7 mouse cellular contexts compared by ENCODE assay signal in genomic region chr17:34313393-34313792, GRCm38 (mm10). TPM values are rescaled to one million over a fixed set of nuclear protein-coding genes. Genes with fewer than 3 reads are reported as not detected.
DNase-seq lines count a peak whose midpoint lies in the region; ATAC-seq and TF ChIP-seq lines count a peak whose summit lies in the region.

No protein-coding gene starts in this region.

- no peak overlapping the region for H3K4me3 ChIP-seq in CH12.LX (replicated peaks in 1 of 3; ENCODE audit: low read depth in 2 of 3, low read length in 2 of 3, poor library complexity in 1 of 3)
- H3K4me3 ChIP-seq in heart, adult 2 months: no peak overlapping the region
- H3K4me3 ChIP-seq in small intestine, adult 2 months (ENCODE audit: low read depth, low read length): no peak overlapping the region

- H3K9me3 ChIP-seq in CH12.LX (replicated peaks; ENCODE audit: low read length): peaks cover 11% of the 10 kb centered on the region

- peaks cover 3% of the 10 kb centered on the region; the same call in 1 of the 2 replicates for H3K79me2 ChIP-seq in CH12.LX (replicated peaks; ENCODE audit: control insufficient read depth, extremely low read depth, insufficient read depth, poor library complexity, severe bottlenecking)
- no peaks in the 10 kb centered on the region for H3K79me2 ChIP-seq in heart, adult 2 months (replicated peaks; ENCODE audit: control insufficient read depth, insufficient read depth, low read length)

- no peak overlapping the region for H3K27ac ChIP-seq in CH12.LX (ENCODE audit: insufficient read depth, low read depth)
- no peak overlapping the region for H3K27ac ChIP-seq in heart, adult 2 months
- no peak overlapping the region for H3K27ac ChIP-seq in small intestine, adult 2 months (ENCODE audit: insufficient read depth, low read depth, low read length)

- H3K36me3 ChIP-seq in CH12.LX (replicated peaks in 1 of 2; ENCODE audit: control insufficient read depth in 1 of 2, insufficient read depth in 1 of 2, low read length in 1 of 2): peaks cover 51 to 71% of the 10 kb centered on the region in 2 experiments
- no peaks in the 10 kb centered on the region for H3K36me3 ChIP-seq in heart, adult 2 months (ENCODE audit: control insufficient read depth, insufficient read depth, low read length)
- H3K36me3 ChIP-seq in small intestine, adult 2 months (ENCODE audit: control insufficient read depth, insufficient read depth, low read length): peaks cover 25% of the 10 kb centered on the region

- in situ Hi-C loops in CH12.LX (cut with MboI; ENCODE audit: low pct_ligation_motif_present, low pct_unique_long_range_greater_than_20kb, low sequenced_read_pairs): no loop called here

- H3K4me1 ChIP-seq in CH12.LX (ENCODE audit: control insufficient read depth in 1 of 2, insufficient read depth in 2 of 2): peaks cover 6 to 50% of the 10 kb centered on the region in 2 experiments
- H3K4me1 ChIP-seq in heart, adult 2 months (ENCODE audit: control insufficient read depth, insufficient read depth, low read length): 0 out of 2 replicates have a peak, but pooled peaks cover 1% of the 10 kb centered on the region
- H3K4me1 ChIP-seq in small intestine, adult 2 months (ENCODE audit: control insufficient read depth, insufficient read depth, insufficient read length, low read length): peaks cover 3% of the 10 kb centered on the region

- no peak overlapping the region for H3K4me2 ChIP-seq in CH12.LX (ENCODE audit: insufficient read depth, low read depth, poor library complexity, severe bottlenecking)

- peak; percentile 84 for DNase-seq in CH12.LX (ENCODE audit: extremely low read depth)
- DNase-seq in heart, adult 2 months: peak; percentile 71 to 81
- DNase-seq in layer of hippocampus, adult 9-11 months: peak; percentile 65
- DNase-seq in lung, postnatal 4 days: peak; percentile 74 to 87

- TF ChIP-seq EP300 in CH12.LX (IDR thresholded peaks at IDR 0.05; ENCODE audit: low read length): no peak
- TF ChIP-seq EP300 in heart, adult 2 months (IDR thresholded peaks at IDR 0.05; ENCODE audit: insufficient read depth, low read depth, low read length): 0 out of 2 replicates have a peak, but pooled peaks have one; percentile 60

- peak; percentile 77 for TF ChIP-seq RAD21 in CH12.LX (IDR thresholded peaks at IDR 0.05; ENCODE audit: low read depth, low read length)

- peak; percentile 60 to 89 for TF ChIP-seq CTCF in CH12.LX (conservative IDR thresholded peaks at IDR 0.05 in 1 of 2, IDR thresholded peaks at IDR 0.05 in 1 of 2; ENCODE audit: low read depth in 2 of 2, low read length in 2 of 2)
- peak; percentile 97; the same call in 1 of the 2 replicates for TF ChIP-seq CTCF in heart, adult 2 months (IDR thresholded peaks at IDR 0.05)
- peak; percentile 92 for TF ChIP-seq CTCF in small intestine, adult 2 months (IDR thresholded peaks at IDR 0.05; ENCODE audit: extremely low read depth, insufficient read length, insufficient replicate concordance, low read depth, low read length)

- dilution Hi-C loops in CH12.LX (cut with MboI; ENCODE audit: extremely low pct_ligation_motif_present, extremely low pct_unique_long_range_greater_than_20kb, low sequenced_read_pairs): no loop called here

- peak; percentile 52 for ATAC-seq in activated CD4-positive, CD25-positive, alpha-beta regulatory T cell, adult 4 months
- peak; percentile 88 for ATAC-seq in common myeloid progenitor, adult 5-6 weeks (replicated peaks; ENCODE audit: low read depth, poor library complexity, severe bottlenecking)

- 36% methylated on average over 3 of the region's 3 CpGs for WGBS in heart, adult 2 months
- 34% methylated on average over 3 of the region's 3 CpGs for WGBS in small intestine, adult 2 months

- no peak overlapping the region for H3K9ac ChIP-seq in CH12.LX (ENCODE audit: insufficient read depth, low read depth)
- H3K9ac ChIP-seq in heart, adult 2 months (ENCODE audit: low read depth, low read length): no peak overlapping the region

- intact Hi-C loops in heart, adult 2 months (cut with DNase I): loop anchor here (1.0 kb wide), 1 partner anchor 63 kb away; no protein-coding TSS in a partner anchor

- TF ChIP-seq POLR2A in CH12.LX (IDR thresholded peaks at IDR 0.05; ENCODE audit: low read depth, low read length): no peak
- TF ChIP-seq POLR2A in heart, adult 2 months (IDR thresholded peaks at IDR 0.05; ENCODE audit: insufficient read depth, low read depth, low read length): no peak
- TF ChIP-seq POLR2A in small intestine, adult 2 months (IDR thresholded peaks at IDR 0.05; ENCODE audit: low read depth, low read length): no peak

- no peaks in the 10 kb centered on the region for H3K27me3 ChIP-seq in CH12.LX (replicated peaks)
- no peaks in the 10 kb centered on the region for H3K27me3 ChIP-seq in heart, adult 2 months (ENCODE audit: control insufficient read depth, insufficient read depth, low read length)
- no peaks in the 10 kb centered on the region for H3K27me3 ChIP-seq in small intestine, adult 2 months (ENCODE audit: control insufficient read depth, insufficient read depth, low read length)

TF ChIP-seq in CH12.LX, 34 proteins besides CTCF, POLR2A, EP300 and RAD21 (continues in another document):
- TF ChIP-seq MEF2A (IDR thresholded peaks at IDR 0.05; ENCODE audit: borderline replicate concordance, low read depth, low read length) (peak; percentile 31; the same call in 1 of the 2 replicates), SMC3 (IDR thresholded peaks at IDR 0.05; ENCODE audit: low read depth, low read length) (peak; percentile 98), GABPA (IDR thresholded peaks at IDR 0.05; ENCODE audit: insufficient replicate concordance, low read depth, low read length) (no peak), USF2 (conservative IDR thresholded peaks at IDR 0.05; ENCODE audit: low read depth, low read length) (no peak), BHLHE40 (IDR thresholded peaks at IDR 0.05; ENCODE audit: low read depth, low read length) (peak; percentile 53), NRF1 (IDR thresholded peaks at IDR 0.05; ENCODE audit: low read depth, low read length) (no peak), USF1 (IDR thresholded peaks at IDR 0.05; ENCODE audit: low read depth, low read length) (no peak), PAX5 (IDR thresholded peaks at IDR 0.05; ENCODE audit: low read length) (no peak), MAZ (IDR thresholded peaks at IDR 0.05; ENCODE audit: low read depth, low read length) (no peak), TCF12 (IDR thresholded peaks at IDR 0.05; ENCODE audit: low read depth, low read length) (peak; percentile 37; the same call in 1 of the 2 replicates), E2F4 (IDR thresholded peaks at IDR 0.05; ENCODE audit: insufficient replicate concordance, low read depth, low read length) (no peak), ZMIZ1 (IDR thresholded peaks at IDR 0.05; ENCODE audit: low read depth, low read length) (no peak), JUN (IDR thresholded peaks at IDR 0.05; ENCODE audit: insufficient read depth, low read depth, low read length) (no peak), CHD2 (IDR thresholded peaks at IDR 0.05; ENCODE audit: low read length) (no peak)

RNA-seq across cellular contexts. Expression of gene H2-Eb1, which starts 7.7 kb away (rescaled TPM):
- total RNA-seq in CH12.LX (2012; rRNA removed) (574 and 629 TPM in 2 replicates), CH12.LX (2014; rRNA removed) (511 and 534 TPM in 2 replicates)
- polyA plus RNA-seq in CH12.LX (2012; ENCODE audit: insufficient read length, low read depth): 898 and 899 TPM in 2 replicates
- 10 to 100 TPM in 1 of 2 experiments, 1 to 10 TPM in 1; 5.2 to 64.7 TPM for polyA plus RNA-seq in activated CD4-positive, CD25-positive, alpha-beta regulatory T cell, adult 4 months (2017; shearing (Covaris generic))
- 17.3 and 17.9 TPM in 2 replicates for total RNA-seq in common myeloid progenitor, adult 5-6 weeks (2017)
- 10 to 100 TPM; 28.9 to 36.5 TPM for total RNA-seq in heart, adult 2 months (2021)
- polyA plus RNA-seq in heart, adult 2 months (2012; rRNA removed): 49.5 and 74.4 TPM in 2 replicates
- polyA plus RNA-seq in small intestine, adult 2 months (2012; rRNA removed): 91.6 and 398 TPM in 2 replicates

RNA-seq across cellular contexts. Expression of gene H2-Eb2, which starts 12.1 kb away (rescaled TPM):
- 5.8 and 6.8 TPM in 2 replicates for total RNA-seq in CH12.LX (2012; rRNA removed)
- 10.9 and 12.2 TPM in 2 replicates for total RNA-seq in CH12.LX (2014; rRNA removed)
- 10.2 and 11.4 TPM in 2 replicates for polyA plus RNA-seq in CH12.LX (2012; ENCODE audit: insufficient read length, low read depth)
- under 1 TPM; 0.13 to 0.36 TPM for polyA plus RNA-seq in activated CD4-positive, CD25-positive, alpha-beta regulatory T cell, adult 4 months (2017; shearing (Covaris generic))
- not detected in 2 replicates for total RNA-seq in common myeloid progenitor, adult 5-6 weeks (2017)
- total RNA-seq in heart, adult 2 months (2021): not detected
- 0.09 and 0.33 TPM in 2 replicates for polyA plus RNA-seq in heart, adult 2 months (2012; rRNA removed)
- polyA plus RNA-seq in small intestine, adult 2 months (2012; rRNA removed): 0.44 and 1.2 TPM in 2 replicates

RNA-seq across cellular contexts. Expression of gene H2-Aa, which starts 25.8 kb away (rescaled TPM):
- total RNA-seq in CH12.LX (2012; rRNA removed) (385 and 450 TPM in 2 replicates), CH12.LX (2014; rRNA removed) (481 and 488 TPM in 2 replicates)
- 930 and 958 TPM in 2 replicates for polyA plus RNA-seq in CH12.LX (2012; ENCODE audit: insufficient read length, low read depth)
- polyA plus RNA-seq in activated CD4-positive, CD25-positive, alpha-beta regulatory T cell, adult 4 months (2017; shearing (Covaris generic)): 10 to 100 TPM in 1 of 2 experiments, 1 to 10 TPM in 1; 4.0 to 79.3 TPM
- 17.1 and 26.2 TPM in 2 replicates for total RNA-seq in common myeloid progenitor, adult 5-6 weeks (2017)
- total RNA-seq in heart, adult 2 months (2021): 10 to 100 TPM; 26.8 to 38.4 TPM
- 99.0 and 141 TPM in 2 replicates for polyA plus RNA-seq in heart, adult 2 months (2012; rRNA removed)
- 155 and 792 TPM in 2 replicates for polyA plus RNA-seq in small intestine, adult 2 months (2012; rRNA removed)

RNA-seq across cellular contexts. Expression of gene Btnl2, which starts 41.2 kb away (rescaled TPM):
- total RNA-seq in CH12.LX (2012; rRNA removed) (1.1 and 1.2 TPM in 2 replicates), CH12.LX (2014; rRNA removed) (1.9 and 2.0 TPM in 2 replicates)
- 4.8 and 5.6 TPM in 2 replicates for polyA plus RNA-seq in CH12.LX (2012; ENCODE audit: insufficient read length, low read depth)
- under 1 TPM; 0.17 to 0.42 TPM for polyA plus RNA-seq in activated CD4-positive, CD25-positive, alpha-beta regulatory T cell, adult 4 months (2017; shearing (Covaris generic))
- not detected in 2 replicates for total RNA-seq in common myeloid progenitor, adult 5-6 weeks (2017)
- total RNA-seq in heart, adult 2 months (2021): under 1 TPM; 0.41 to 0.44 TPM
- 0.26 and 0.31 TPM in 2 replicates for polyA plus RNA-seq in heart, adult 2 months (2012; rRNA removed)
- 43.4 and 105 TPM in 2 replicates for polyA plus RNA-seq in small intestine, adult 2 months (2012; rRNA removed)

RNA-seq across cellular contexts. Expression of gene H2-Ab1, which starts 55.9 kb away (rescaled TPM):
- total RNA-seq in CH12.LX (2012; rRNA removed) (114 and 158 TPM in 2 replicates), CH12.LX (2014; rRNA removed) (105 and 119 TPM in 2 replicates)
- polyA plus RNA-seq in CH12.LX (2012; ENCODE audit: insufficient read length, low read depth): 634 and 699 TPM in 2 replicates
- 10 to 100 TPM in 1 of 2 experiments, 1 to 10 TPM in 1; 3.7 to 69.9 TPM for polyA plus RNA-seq in activated CD4-positive, CD25-positive, alpha-beta regulatory T cell, adult 4 months (2017; shearing (Covaris generic))
- 67.2 and 91.5 TPM in 2 replicates for total RNA-seq in common myeloid progenitor, adult 5-6 weeks (2017)
- 10 to 100 TPM; 21.1 to 25.7 TPM for total RNA-seq in heart, adult 2 months (2021)
- polyA plus RNA-seq in heart, adult 2 months (2012; rRNA removed): 114 and 190 TPM in 2 replicates
- polyA plus RNA-seq in small intestine, adult 2 months (2012; rRNA removed): 860 and 5,426 TPM in 2 replicates
